Mouse (Mus musculus) neutrophil, adult 5-6 weeks (primary cell): ENCODE measurements at regions not wholly inside any gene's neighbourhood (a gene's known extent, or its start where the extent isn't known, plus 50 kb on each side); places are given as distances from the start of the nearest gene placed in this dataset.

Experiments
- ATAC-seq: fragments of 151-379, 151-347 bp; 2 replicates; pipeline ENCODE4 v1.8.0; 2017; ENCODE audit warnings: mild to moderate bottlenecking, moderate TSS enrichment; ENCODE audit not compliant: insufficient number of reproducible peaks, poor library complexity, low FRiP score, severe bottlenecking; ENCODE audit errors: extremely low read depth

DNA sequence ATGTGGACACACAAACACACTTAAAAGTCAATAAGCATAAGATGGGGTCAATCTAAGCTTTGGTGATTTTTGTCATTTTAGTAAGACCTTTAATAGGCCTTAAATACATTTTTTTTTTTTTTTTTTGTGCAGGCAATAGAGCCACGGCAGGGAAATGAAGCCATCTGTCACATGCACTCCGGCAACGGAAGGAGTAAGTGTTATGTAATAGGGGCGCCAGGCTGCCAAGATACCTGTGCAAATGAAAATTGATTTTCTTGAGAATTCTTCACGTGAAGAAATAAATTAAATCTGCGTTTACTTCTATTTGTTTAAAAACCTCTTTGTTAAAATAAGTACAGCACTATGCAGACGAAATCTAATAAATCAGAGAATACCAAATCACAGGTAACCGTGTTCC lies 54.6 kb upstream of the Card11 start:
- no peak for ATAC-seq

DNA sequence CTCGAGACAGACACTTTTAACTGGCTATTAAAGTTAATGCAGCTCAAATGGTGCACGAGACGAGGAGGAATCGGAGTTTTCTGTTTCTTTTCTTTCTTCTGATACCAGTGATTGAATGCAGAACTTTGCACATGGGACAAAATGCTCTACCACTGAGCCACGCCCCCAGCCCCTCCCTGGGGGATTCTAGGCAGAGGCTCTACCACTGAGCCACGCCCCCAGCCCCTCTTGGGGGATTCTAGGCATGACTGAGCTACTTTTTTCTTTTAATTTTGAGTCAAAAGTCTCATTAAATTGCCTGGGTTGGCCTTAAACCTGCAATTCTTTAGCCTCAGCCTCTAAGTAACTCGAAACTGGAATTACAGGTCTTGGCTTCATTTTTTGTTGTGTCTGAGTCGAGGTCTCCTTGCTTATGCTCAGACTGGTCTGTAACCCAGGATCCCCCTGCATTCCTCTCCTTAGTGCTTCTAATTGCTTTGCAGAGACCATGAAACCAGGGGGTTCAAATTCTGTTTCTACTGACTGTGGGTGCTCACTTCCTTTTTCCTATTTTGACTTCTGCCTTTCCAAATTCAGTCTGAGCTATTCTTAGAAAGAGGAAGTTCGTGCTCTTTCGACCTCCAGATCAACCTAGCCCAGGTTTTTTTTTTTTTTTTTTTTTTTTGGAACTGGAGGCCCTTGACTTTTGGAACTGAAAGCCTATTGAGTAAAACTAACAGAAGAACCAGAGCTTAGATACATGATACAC lies 55.4 kb upstream of the Card11 start:
- peak; percentile 78 for ATAC-seq

DNA sequence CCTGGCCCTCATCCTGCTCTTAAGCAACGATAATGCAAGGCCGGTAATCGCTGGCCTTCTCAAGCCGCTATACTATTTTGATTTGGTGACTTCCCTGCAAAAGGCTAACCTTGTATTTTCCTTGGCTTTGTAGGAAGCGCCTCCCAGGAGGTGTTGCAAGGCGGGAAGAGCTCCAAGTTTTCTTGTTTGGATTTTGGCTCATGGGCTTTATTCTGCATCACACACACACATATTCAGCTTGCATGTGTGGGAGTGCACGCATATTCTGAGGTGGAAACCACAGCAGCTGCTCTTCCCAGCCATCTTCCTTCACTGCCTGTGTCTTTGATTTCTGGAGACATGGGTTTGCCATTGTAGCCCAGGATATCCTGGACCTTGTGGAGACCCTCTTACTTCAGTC lies 57.8 kb upstream of the Card11 start:
- no peak for ATAC-seq

DNA sequence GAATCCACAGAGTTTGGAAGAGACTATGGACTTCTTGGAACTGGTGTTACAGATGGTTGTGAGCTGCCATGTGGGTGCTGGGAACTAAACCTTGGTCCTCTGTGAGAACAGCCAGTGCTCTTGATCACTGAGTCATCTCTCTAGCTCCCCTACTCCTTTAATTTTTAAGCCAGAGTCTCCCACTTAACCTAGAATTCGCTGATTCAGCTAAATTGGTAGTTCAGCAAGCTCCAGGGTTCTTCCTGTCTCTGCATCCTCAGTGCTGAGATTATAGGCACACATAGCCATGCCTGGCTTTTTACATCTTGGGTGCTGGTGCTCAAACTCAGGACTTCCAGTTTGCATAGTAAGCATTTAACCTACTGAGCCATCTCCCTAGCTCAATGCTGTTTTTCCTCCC lies 58.5 kb upstream of the Card11 start:
- no peak for ATAC-seq

DNA sequence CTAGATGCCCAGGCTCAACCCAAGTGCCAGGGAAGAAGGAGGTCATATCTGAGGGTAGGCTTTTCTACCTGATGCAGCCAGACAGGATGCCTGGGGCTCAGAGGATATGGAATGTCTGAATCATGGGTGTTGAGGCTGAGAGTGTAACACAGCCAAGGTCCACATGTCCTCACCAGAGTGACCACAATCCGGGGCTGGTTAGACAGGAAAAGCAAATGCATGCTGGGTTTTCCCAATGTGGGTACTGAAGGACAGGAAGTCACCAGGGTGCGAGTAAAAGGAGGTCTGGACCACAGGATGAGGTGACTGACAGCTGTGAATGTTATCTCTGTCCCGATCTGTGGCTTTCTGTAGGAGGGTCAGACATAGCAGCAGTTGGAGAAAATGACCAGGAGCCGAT lies 61.8 kb upstream of the Card11 start:
- ATAC-seq: no peak

DNA sequence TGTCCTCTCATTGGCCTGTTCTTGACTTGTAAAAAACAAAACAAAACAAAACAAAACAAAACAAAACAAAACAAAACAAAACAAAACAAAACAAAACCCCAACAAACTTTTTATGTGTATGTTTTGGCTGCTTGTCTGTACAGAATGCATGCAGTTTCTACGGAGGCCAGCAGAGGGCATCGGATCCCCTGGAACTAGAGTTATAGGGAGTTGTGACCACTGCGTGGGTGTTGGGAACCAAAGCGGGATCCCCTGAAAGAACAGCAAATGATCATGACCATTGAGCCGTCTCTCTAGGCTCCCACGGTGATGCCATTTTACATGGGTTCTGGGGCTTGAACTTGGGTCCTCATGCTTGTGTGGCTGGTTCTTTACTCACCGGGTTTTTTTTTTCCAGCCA lies 67.2 kb upstream of the Card11 start:
- ATAC-seq: no peak

DNA sequence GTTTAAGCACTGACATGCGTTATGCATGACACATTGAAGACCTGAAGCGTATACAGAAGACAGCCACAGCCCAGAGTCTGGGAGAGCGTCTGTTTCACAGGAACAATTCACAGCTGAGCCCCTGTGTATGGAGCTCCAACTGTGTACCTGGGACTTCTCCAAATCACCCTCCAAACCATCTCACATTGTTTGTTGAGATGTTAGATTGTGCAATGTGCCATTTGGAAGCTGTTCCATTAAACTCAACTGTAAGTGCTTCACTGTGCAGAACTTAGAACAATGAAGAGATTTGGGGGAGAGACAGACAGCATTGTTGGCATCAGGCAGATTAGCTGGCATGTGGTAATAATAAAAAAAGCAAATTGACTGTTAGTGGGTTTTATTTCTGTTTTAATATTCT lies 74.1 kb upstream of the Card11 start:
- ATAC-seq: no peak

DNA sequence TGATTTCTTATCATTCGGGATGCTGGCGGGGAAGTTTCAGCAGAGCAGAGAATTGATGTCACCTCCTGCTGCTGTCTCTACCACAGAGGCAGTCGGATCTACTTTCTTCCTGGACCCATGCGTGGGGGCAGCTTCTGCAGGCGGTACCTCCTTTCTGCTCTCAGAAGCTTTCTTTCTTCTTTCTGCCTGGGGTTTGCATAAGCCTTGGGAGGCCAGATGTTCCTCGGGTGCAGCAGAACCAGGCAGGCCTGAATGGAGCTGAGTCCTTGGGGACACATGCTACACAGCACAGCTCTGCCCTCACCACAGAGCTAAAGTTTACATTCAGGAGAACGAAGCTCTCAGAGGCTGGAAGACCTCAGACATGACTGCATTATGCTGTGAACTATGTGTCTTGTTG lies 75.8 kb upstream of the Card11 start:
- no peak for ATAC-seq

DNA sequence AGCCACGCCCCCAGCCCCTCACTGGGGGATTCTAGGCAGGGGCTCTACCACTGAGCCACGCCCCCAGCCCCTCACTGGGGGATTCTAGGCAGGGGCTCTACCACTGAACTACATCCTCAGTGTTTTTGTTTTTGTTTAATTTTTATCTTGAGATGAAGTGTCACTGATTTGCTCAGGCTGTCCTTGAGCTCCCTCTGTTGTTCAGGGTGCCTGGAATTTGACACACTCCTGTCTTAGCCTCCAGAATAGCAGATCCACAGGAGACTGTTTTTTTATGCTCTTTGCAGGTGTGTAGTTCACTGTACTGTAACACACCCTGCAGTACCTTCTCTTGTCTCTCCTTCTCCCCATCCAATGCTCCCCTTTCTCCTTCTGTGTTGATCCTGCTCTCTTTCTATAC lies 76.6 kb upstream of the Card11 start:
- ATAC-seq: peak; percentile 20; the same call in 1 of the 2 replicates

DNA sequence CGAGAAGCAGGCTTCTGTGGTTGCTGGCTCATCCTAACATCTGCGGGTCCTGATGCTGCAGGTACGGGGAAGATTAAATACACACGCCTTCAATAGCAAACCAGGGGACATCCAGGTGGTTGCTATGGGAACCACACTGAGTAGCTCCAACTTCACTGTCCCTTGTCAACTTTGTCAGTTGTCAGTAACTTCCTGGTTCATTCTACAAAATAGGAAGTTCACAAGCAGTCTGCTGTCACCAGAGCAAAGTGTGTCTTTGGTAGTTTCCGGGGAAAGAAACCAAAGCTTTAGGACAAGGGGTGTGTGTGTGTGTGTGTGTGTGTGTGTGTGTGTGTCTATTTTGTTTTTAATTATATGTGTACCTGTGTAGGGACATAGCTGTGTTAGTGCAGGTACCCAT lies 80.5 kb upstream of the Card11 start:
- ATAC-seq: peak; percentile 64

DNA sequence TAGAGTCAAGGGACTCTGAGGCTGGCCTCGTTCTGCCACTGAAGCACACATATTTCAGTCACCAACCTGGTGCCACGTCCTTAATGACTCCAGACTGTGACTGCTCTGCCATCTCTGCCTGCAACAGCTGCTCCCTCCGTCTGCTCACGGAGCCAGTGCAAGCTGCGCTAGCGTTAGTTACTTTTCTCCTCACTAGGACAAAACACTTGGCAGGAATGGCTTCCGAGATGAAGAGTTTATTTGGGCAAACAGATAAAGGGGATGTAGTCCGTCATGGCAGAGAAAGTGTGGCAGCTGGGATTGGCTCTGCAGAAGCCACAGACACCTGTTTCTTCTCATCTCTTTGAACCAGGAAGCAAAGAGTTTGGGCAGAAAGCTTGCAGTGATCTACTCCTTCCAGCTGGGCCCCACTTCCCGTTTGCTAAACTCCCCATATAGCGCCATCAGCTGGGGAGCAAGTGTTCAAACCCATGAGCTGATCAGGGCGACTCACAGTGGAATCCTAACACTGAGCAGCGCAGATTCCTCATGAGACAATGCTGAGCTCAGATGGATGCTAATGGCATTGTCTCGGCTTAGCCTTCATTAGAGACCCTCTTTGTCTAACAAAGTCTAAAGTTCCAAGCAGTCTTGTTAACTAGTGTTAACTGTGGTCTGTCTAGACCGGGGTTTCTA lies 83.8 kb upstream of the Card11 start:
- peak; percentile 35; the same call in 1 of the 2 replicates for ATAC-seq

DNA sequence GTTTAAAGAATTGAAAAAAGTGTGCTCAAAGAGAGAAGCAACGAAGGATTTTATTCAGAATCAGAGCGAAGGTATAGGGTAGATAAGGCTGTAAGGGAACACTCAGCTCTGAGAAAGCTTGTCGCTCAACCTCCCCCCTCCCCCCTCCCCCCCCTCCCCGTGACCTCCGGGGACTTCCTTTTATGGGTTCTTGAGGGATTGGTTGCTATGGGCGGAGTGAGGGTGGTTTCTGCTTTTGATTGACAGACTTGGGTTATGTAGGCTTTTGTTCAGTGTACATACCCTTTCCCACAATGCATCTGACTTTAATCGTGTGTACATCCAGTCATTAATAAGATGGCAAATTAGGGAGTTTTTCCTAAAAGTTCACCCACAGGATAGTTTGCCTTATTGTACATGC lies 84.4 kb upstream of the Card11 start:
- peak; percentile 76 for ATAC-seq

DNA sequence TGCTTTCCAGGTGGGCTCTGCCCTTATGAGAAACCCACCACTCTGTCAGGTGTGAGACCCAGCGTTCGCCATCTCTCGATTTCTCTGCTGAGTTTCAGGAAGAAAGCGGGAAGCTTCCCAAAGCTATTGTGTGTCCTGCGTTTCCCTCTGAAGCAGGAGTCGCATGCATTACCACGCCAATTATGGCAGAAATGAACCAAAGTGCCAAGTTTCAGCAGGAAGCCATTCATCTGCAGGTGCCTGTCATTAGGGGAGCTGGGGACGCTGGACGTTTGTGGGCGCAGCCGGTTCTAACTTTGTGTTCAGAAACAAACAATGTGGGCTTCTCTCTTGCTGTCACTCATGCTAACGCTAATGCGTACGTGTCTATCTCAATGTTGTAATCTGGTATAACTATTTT lies 91.3 kb upstream of the Card11 start:
- ATAC-seq: no peak

DNA sequence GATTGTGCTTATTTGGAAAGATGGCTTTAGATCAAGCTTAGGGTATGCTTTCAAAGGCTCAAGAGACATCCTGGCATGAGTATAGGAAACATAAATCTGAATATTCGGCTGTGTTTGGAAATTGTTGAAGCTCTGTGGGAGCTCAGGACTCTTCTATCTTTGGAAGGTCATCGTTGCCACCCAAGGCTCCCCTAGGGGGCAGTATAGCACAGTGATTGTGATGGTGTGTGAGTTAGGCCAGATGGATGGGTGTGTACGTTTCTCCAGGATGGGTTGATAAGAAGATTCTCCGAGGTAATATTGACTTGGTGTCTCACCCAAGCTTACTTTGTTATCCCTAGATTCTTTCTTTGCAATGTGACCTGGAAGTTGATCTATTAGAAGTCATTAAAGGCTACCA lies 93.3 kb upstream of the Card11 start:
- no peak for ATAC-seq

DNA sequence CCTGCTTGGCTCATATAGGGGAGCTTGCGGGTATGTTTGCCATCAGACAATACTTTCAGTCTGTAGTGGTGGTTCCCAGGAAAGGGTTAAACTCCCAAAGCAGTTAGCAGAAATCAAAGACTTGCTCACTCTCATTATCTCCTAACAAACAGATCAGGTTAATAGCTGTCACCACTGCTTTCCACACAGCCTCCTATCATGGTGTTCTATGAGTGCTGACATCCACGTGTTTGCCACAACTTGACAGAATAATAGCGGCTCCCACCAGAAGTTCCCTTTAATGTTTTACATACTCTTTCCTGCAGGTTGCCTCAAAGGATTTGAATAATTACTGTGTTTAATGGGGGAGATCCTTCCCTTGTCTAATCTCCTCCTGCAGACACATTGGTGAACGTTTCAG lies 97.5 kb upstream of the Card11 start:
- no peak for ATAC-seq

DNA sequence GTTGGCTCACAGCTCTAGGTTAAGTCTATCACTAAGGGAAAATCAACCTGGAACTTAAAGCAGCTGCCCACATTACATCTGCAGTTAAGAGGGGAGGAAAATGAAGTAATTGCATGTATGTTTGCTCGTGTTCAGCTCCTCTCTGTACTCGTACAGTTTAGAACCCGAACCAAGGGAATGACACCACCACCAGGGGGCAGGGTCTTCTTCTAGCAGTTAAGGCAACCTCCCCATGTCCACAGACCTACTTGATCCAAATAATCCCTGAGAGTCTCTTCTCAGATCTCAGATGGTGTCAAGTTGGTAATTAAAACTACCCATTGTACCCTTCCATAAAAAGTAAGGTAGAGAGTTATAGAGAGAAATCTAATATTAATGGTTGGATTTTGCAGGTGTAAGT lies 111.3 kb upstream of the Card11 start:
- no peak for ATAC-seq

DNA sequence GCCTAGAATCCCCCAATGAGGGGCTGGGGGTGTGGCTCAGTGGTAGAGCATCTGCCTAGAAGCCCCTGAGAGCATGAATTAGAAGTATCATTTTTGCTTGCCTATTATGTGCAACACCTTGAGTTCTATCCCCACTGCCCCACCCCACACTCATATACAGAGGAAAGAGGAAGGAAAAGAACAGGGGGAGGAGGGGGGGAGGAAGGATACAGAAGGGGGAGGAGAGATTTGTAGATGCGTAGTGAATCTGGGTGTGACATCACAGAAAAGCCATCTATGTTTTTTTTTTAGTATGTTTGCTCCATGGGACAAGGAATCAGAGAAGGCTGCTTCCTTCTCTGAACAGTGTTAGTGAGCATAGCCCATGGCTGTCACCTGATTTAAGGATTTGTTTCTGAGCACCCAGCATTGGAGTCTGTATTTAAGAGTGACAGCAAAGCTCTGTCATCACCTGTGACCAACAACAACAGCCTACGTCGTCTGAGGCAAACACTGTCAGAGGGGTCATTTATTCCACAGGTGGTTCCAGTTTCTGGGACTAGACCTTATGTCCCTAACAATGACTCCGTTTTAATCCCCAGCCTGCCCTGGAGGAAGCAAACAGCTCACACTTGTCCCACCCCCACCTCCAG lies 115.0 kb upstream of the Card11 start:
- ATAC-seq: no peak

DNA sequence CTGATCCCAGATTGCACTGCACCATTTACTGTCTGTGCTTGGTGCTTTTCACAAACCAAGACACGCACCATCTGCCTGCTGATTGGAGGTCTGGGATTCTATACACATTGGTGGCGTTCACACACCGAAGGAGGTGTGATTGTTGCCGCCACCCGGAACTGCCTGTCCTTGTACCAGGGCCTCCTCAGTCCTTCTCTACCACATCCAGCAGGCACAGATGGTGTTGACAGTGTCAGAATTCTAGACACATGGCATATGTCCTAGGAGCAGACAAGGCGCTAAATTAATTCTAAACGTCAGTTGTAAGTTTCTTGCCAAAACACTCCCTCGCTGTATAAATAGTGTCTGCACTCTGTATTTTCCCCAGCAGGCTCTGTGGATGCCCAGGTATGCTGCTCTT lies 115.6 kb upstream of the Card11 start:
- no peak for ATAC-seq

DNA sequence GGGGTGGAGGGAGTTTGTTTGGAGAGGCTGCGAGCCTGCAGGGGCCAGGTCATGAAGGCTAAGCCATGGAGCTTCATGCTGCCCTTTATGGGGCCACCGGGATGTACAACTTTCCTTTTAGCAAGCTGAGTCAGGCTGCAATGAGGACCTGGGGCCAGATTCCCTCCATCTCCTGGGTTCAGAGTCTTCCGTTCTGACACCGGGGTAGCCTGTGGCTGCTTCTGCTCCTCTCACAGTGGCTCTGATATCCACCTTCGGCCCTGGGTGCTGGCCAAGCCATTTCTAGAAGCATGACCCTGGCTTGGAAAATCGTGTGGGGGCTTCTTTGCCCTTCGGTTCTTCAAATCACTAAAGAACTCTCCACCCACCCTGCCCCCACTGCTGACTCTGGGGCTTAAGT lies 115.4 kb upstream of the Sdk1 start:
- no peak for ATAC-seq

DNA sequence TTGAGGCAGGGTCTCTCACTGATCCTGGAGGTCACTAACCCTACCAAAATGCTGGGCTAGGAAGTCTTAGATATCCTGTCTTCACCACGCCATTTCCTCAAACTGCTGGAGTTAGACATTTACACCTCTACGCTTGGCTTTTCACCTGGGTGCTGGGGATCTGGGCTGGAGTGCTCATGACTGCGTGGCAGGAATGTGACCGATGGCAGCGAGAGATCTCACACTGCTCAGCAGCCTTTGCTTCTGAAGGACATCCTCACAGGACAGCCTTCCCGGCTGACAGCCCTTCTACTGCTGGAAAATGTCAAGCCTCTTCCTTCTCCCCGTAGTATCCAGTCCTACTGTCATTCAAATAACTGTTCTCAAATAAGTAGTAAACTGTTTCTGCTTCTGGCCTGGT lies 114.8 kb upstream of the Sdk1 start:
- ATAC-seq: no peak
